Mouse (Mus musculus) kidney, adult 2 months (tissue): ENCODE measurements at regions not wholly inside any gene's neighbourhood (a gene's known extent, or its start where the extent isn't known, plus 50 kb on each side); places are given as distances from the start of the nearest gene placed in this dataset.

Source experiments
- CTCF ChIP-seq: fragments of 200-500 bp; conservative IDR thresholded peaks from 2 replicates; pipeline ENCODE4 v1.5.1; 2011; ENCODE audit warnings: low read depth, mild to moderate bottlenecking, control low read depth, low read length, moderate library complexity, mixed read lengths; ENCODE audit not compliant: insufficient read depth, insufficient read length
- POLR2A ChIP-seq: fragments of 200-500 bp; IDR thresholded peaks from one replicate; pipeline ENCODE4 v1.6.1; 2011; ENCODE audit warnings: low read depth, low read length, control low read depth

DNA sequence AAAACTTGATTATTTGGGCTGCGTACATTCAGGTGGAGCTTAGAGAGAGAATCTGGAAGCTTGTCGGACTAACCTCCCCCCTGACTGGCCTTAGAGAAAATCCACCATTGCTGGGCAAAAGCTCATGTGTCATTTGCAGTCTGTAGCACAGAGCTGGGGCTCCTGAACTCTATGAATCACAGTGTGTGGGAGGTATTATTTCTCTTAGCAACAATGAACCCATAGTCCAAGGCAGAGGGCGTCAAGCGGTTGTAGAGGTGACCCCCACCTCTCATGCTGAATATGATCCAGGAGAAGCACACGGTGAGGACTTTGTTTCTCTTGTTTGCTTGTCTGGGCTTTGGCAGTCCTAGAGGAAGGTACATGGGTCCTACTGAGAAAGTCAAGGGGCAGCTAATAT lies 66.0 kb upstream of the Pcdh8 start:
- TF ChIP-seq POLR2A (no peak), CTCF (no peak)
